In the genomic region with DNA sequence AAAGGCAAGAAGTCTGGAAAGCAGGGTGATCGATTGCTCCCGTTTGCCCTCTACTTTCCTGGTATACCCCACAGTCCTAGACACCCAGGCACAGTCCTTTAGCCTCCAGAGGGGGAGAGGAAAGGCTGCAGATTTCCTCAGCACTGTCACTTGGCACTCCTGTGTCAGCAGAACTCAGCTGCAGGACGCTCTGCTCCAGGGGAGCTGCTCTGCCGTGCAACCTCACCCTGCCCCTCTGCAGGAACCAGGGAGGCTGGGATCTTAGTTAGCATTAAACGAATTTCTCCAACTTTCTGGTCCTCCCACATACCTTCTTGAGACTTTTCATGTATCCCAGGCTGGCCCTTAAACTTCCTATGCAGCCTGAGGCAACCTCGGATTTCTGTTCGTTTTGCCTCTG, we compare ENCODE assay signal across 14 mouse cellular contexts. TPM values are rescaled to one million over a fixed set of nuclear protein-coding genes. Genes with fewer than 3 reads are reported as not detected.
DNase-seq lines count a peak whose midpoint lies in the region; ATAC-seq and TF ChIP-seq lines count a peak whose summit lies in the region.
"Had no signal": no experiment of that assay in that cellular context is flagged by ENCODE, and none has a peak within 500 bp of the region (broad histone marks: within the 10 kb centered on the region; RNA-seq: fewer than 3 reads in every experiment).

No protein-coding gene starts in this region.

- WGBS in heart, embryonic 15.5 days: 32% methylated on average over 7 of the region's 7 CpGs
- WGBS in lung, postnatal 0 days: 32% methylated on average over 7 of the region's 7 CpGs
- 65% methylated on average over 7 of the region's 7 CpGs for WGBS in neural tube, embryonic 15.5 days

- no peaks in the 10 kb centered on the region for H3K27me3 ChIP-seq in heart, embryonic 15.5 days
- no peaks in the 10 kb centered on the region for H3K27me3 ChIP-seq in lung, postnatal 0 days (replicated peaks; ENCODE audit: insufficient read depth, low read length)
- no peaks in the 10 kb centered on the region for H3K27me3 ChIP-seq in neural tube, embryonic 15.5 days (replicated peaks)
- H3K27me3 ChIP-seq: CH12.LX; liver, embryonic 15.5 days had no signal

- H3K36me3 ChIP-seq in heart, embryonic 15.5 days: no peaks in the 10 kb centered on the region
- H3K36me3 ChIP-seq in lung, postnatal 0 days (ENCODE audit: insufficient read depth, low read length): no peaks in the 10 kb centered on the region
- H3K36me3 ChIP-seq in neural tube, embryonic 15.5 days: no peaks in the 10 kb centered on the region
- H3K36me3 ChIP-seq: liver, embryonic 15.5 days had no signal

- intact Hi-C loops in heart, postnatal 10 days (cut with DNase I): loop anchor here (2.0 kb wide), 1 partner anchor 17 kb away; no protein-coding TSS in a partner anchor

- H3K4me3 ChIP-seq in heart, embryonic 15.5 days: no peak overlapping the region
- H3K4me3 ChIP-seq in lung, postnatal 0 days (ENCODE audit: low read depth, low read length): no peak overlapping the region
- H3K4me3 ChIP-seq in neural tube, embryonic 15.5 days (replicated peaks): no peak overlapping the region
- H3K4me3 ChIP-seq: liver, embryonic 15.5 days; myocyte had no signal

- DNase-seq in heart, postnatal 10 days: no peak
- DNase-seq in lung, postnatal 0 days (ENCODE audit: low spot score): no peak
- DNase-seq in lung, postnatal 4 days: no peak
- DNase-seq in kidney, postnatal 14 days: peak; percentile 51
- no peak for DNase-seq in adrenal gland, postnatal 25 days
- DNase-seq: cerebellum, postnatal 10 days; layer of hippocampus, adult 9-11 months; thymus, postnatal 4 days had no signal

- peaks cover 88% of the 10 kb centered on the region for H3K4me1 ChIP-seq in heart, embryonic 15.5 days (replicated peaks)
- peaks cover 33% of the 10 kb centered on the region; the same call in 1 of the 2 replicates for H3K4me1 ChIP-seq in lung, postnatal 0 days (ENCODE audit: insufficient read depth, low read depth, low read length)
- 0 out of 2 replicates have a peak, but pooled peaks cover 5% of the 10 kb centered on the region for H3K4me1 ChIP-seq in neural tube, embryonic 15.5 days

- peak overlapping the region; percentile 78 for H3K27ac ChIP-seq in heart, embryonic 15.5 days
- H3K27ac ChIP-seq in lung, postnatal 0 days (ENCODE audit: low read length): peak overlapping the region; percentile 44
- no peak overlapping the region for H3K27ac ChIP-seq in neural tube, embryonic 15.5 days (replicated peaks)
- H3K27ac ChIP-seq: hindbrain, embryonic 14.5 days; liver, embryonic 15.5 days had no signal

- TF ChIP-seq EP300 in lung, postnatal 0 days (IDR thresholded peaks at IDR 0.05): no peak

- peak overlapping the region; percentile 12; the same call in 1 of the 2 replicates for H3K4me2 ChIP-seq in heart, embryonic 15.5 days
- H3K4me2 ChIP-seq in lung, postnatal 0 days (replicated peaks; ENCODE audit: low read depth, low read length): no peak overlapping the region
- H3K4me2 ChIP-seq in neural tube, embryonic 15.5 days: no peak overlapping the region
- H3K4me2 ChIP-seq: hindbrain, embryonic 14.5 days; liver, embryonic 15.5 days had no signal

- H3K9me3 ChIP-seq in heart, embryonic 15.5 days (replicated peaks): no peaks in the 10 kb centered on the region
- no peaks in the 10 kb centered on the region for H3K9me3 ChIP-seq in lung, postnatal 0 days (ENCODE audit: low read length)
- H3K9me3 ChIP-seq in neural tube, embryonic 15.5 days (replicated peaks): no peaks in the 10 kb centered on the region
- H3K9me3 ChIP-seq: liver, embryonic 15.5 days had no signal

- no peak for ATAC-seq in heart, embryonic 15.5 days (replicated peaks; ENCODE audit: insufficient number of reproducible peaks, insufficient read depth, low FRiP score, low read depth)
- no peak for ATAC-seq in lung, postnatal 0 days
- ATAC-seq in neural tube, embryonic 15.5 days (ENCODE audit: low FRiP score): no peak

- peak overlapping the region; percentile 3; the same call in 1 of the 2 replicates for H3K9ac ChIP-seq in heart, embryonic 15.5 days
- no peak overlapping the region for H3K9ac ChIP-seq in lung, postnatal 0 days (replicated peaks; ENCODE audit: low read depth)
- no peak overlapping the region for H3K9ac ChIP-seq in neural tube, embryonic 15.5 days (replicated peaks)
- H3K9ac ChIP-seq: hindbrain, embryonic 14.5 days; liver, embryonic 15.5 days had no signal

- TF ChIP-seq CTCF in lung, postnatal 0 days (IDR thresholded peaks at IDR 0.05): no peak

RNA-seq across cellular contexts. Expression of a gene that starts 40.0 kb away (rescaled TPM):
- polyA plus RNA-seq in heart, embryonic 15.5 days (2015; fragmentation: Nextera tagmentation; extraction: Ambion mirVana): 26.7 and 33.6 TPM in 2 replicates
- 10 to 100 TPM; 40.0 to 42.0 TPM for total RNA-seq in heart, postnatal 10 days (2021)
- polyA plus RNA-seq in lung, postnatal 0 days (2015; fragmentation: Nextera tagmentation; extraction: Ambion mirVana): 23.6 and 23.8 TPM in 2 replicates
- 4.1 and 7.3 TPM in 2 replicates for polyA plus RNA-seq in neural tube, embryonic 15.5 days (2015; fragmentation: Nextera tagmentation; extraction: Ambion mirVana)
- total RNA-seq in adrenal gland, postnatal 25 days (2021): 78.9 and 95.9 TPM in 2 replicates
